Mouse (Mus musculus): ENCODE data around the gene Nr1d1. TPM values are rescaled to one million over a fixed set of nuclear protein-coding genes. Genes with fewer than 3 reads are reported as not detected.
A peak's percentile ranks its signal among the peaks of the same experiment; 100 is the strongest.

The Nr1d1 gene
- total RNA-seq, 2 experiments from 2014 or later = not detected

- ATAC-seq (replicated peaks; ENCODE audit: low FRiP score, poor library complexity, severe bottlenecking) = no peak
Measured at GRCm38 (mm10) chr11:98755726-98756380, 19.3 kb downstream of the Nr1d1 start.

GRCm38 (mm10) chr11:98754621-98755181 is 20.4 kb downstream of the Nr1d1 start:
- ATAC-seq (replicated peaks; ENCODE audit: low FRiP score, poor library complexity, severe bottlenecking) = peak; percentile 76

- no peak for ATAC-seq (replicated peaks; ENCODE audit: low FRiP score, poor library complexity, severe bottlenecking)
Measured at GRCm38 (mm10) chr11:98754151-98754620, 20.9 kb downstream of the Nr1d1 start.

GRCm38 (mm10) chr11:98753264-98753663 is 21.9 kb downstream of the Nr1d1 start:
- ATAC-seq (replicated peaks; ENCODE audit: low FRiP score, poor library complexity, severe bottlenecking) = no peak

- ATAC-seq (replicated peaks; ENCODE audit: low FRiP score, poor library complexity, severe bottlenecking) = no peak
Measured at GRCm38 (mm10) chr11:98752562-98753140, 22.5 kb downstream of the Nr1d1 start.

- no peak for ATAC-seq (replicated peaks; ENCODE audit: low FRiP score, poor library complexity, severe bottlenecking)
Measured at GRCm38 (mm10) chr11:98751221-98751782, 23.8 kb downstream of the Nr1d1 start.

GRCm38 (mm10) chr11:98750351-98751201 is 24.6 kb downstream of the Nr1d1 start:
- peak; percentile 13; the same call in 1 of the 2 replicates for ATAC-seq (replicated peaks; ENCODE audit: low FRiP score, poor library complexity, severe bottlenecking)

GRCm38 (mm10) chr11:98749716-98750115 is 25.4 kb downstream of the Nr1d1 start:
- no peak for ATAC-seq (replicated peaks; ENCODE audit: low FRiP score, poor library complexity, severe bottlenecking)

GRCm38 (mm10) chr11:98748506-98749416 is 26.4 kb downstream of the Nr1d1 start:
- no peak for ATAC-seq (replicated peaks; ENCODE audit: low FRiP score, poor library complexity, severe bottlenecking)

GRCm38 (mm10) chr11:98747804-98748505 is 27.2 kb downstream of the Nr1d1 start:
- ATAC-seq (replicated peaks; ENCODE audit: low FRiP score, poor library complexity, severe bottlenecking) = no peak

GRCm38 (mm10) chr11:98746855-98747693 is 28.1 kb downstream of the Nr1d1 start:
- no peak; the same call in 1 of the 2 replicates for ATAC-seq (replicated peaks; ENCODE audit: low FRiP score, poor library complexity, severe bottlenecking)

- no peak for ATAC-seq (replicated peaks; ENCODE audit: low FRiP score, poor library complexity, severe bottlenecking)
Measured at GRCm38 (mm10) chr11:98745932-98746853, 28.9 kb downstream of the Nr1d1 start.

GRCm38 (mm10) chr11:98744456-98745019 is 30.6 kb downstream of the Nr1d1 start:
- ATAC-seq (replicated peaks; ENCODE audit: low FRiP score, poor library complexity, severe bottlenecking) = no peak

GRCm38 (mm10) chr11:98743655-98744345 is 31.3 kb downstream of the Nr1d1 start:
- no peak for ATAC-seq (replicated peaks; ENCODE audit: low FRiP score, poor library complexity, severe bottlenecking)

All from erythroid progenitor cell, adult 5-6 weeks (primary cell).